Mouse (Mus musculus) kidney, adult 2 months (tissue): ENCODE measurements around the gene Rin2.

Experiments
- CTCF ChIP-seq: fragments of 200-500 bp; conservative IDR thresholded peaks from 2 replicates; pipeline ENCODE4 v1.5.1; 2011; ENCODE audit warnings: low read depth, mild to moderate bottlenecking, control low read depth, low read length, moderate library complexity, mixed read lengths; ENCODE audit not compliant: insufficient read depth, insufficient read length
- POLR2A ChIP-seq: fragments of 200-500 bp; IDR thresholded peaks from one replicate; pipeline ENCODE4 v1.6.1; 2011; ENCODE audit warnings: low read depth, low read length, control low read depth

GRCm38 (mm10) chr2:145824749-145825148, 149.7 kb downstream of the Rin2 start:
- TF ChIP-seq POLR2A: no peak
- no peak for TF ChIP-seq CTCF
